Mouse (Mus musculus): ENCODE results near the gene Tns1. TPM values are rescaled to one million over a fixed set of nuclear protein-coding genes. Genes with fewer than 3 reads are reported as not detected.

Gene Tns1
- polyA plus RNA-seq, 1 experiment, result 6.5 TPM

DNA sequence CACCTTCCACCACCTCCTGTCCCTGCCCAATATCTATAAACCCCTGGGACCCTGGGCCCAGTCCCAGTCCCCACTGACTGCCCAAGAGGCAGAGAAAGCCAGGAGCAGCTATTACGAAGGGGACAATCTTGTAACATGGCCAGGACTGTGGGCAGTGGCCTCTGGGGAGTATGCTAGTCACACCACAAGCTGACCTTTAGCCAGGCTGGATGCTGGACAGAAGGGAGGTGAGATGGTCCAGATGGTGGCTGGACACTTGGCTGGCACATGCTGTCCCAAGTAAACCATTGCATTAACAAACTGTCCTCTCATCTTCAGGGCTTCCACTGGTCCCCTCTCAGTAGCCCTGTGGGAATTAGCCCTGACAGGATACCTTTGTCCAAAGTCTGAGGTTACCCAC lies 79.8 kb downstream of the Tns1 start:
- Histone ChIP-seq H3K4me3 (ENCODE audit: low read depth, low read length) (no peak overlapping the region), H3K27me3 (ENCODE audit: control insufficient read depth, insufficient read depth, low read length, poor library complexity, severe bottlenecking) (no peaks in the 10 kb centered on the region), H3K36me3 (ENCODE audit: control insufficient read depth, insufficient read depth, low read length, poor library complexity, severe bottlenecking) (no peaks in the 10 kb centered on the region), H3K27ac (ENCODE audit: insufficient read depth, low read length) (no peak overlapping the region), H3K9ac (ENCODE audit: low read depth, poor library complexity, severe bottlenecking) (no peak overlapping the region), H3K9me3 (replicated peaks; ENCODE audit: control insufficient read depth, insufficient read depth, low read length, poor library complexity, severe bottlenecking) (no peaks in the 10 kb centered on the region), H3K4me1 (ENCODE audit: control insufficient read depth, insufficient read depth, low read length) (no peaks in the 10 kb centered on the region)
- no peak for TF ChIP-seq CTCF (IDR thresholded peaks at IDR 0.05; ENCODE audit: low read depth, low read length)
- no peak for TF ChIP-seq EP300 (IDR thresholded peaks at IDR 0.05; ENCODE audit: insufficient read depth, low read depth, low read length)
- no peak for TF ChIP-seq POLR2A (IDR thresholded peaks at IDR 0.05; ENCODE audit: insufficient read depth, low read length)

- Histone ChIP-seq H3K27ac (ENCODE audit: insufficient read depth, low read length) (no peak overlapping the region), H3K4me1 (ENCODE audit: control insufficient read depth, insufficient read depth, low read length) (no peaks in the 10 kb centered on the region), H3K4me3 (ENCODE audit: low read depth, low read length) (no peak overlapping the region), H3K27me3 (ENCODE audit: control insufficient read depth, insufficient read depth, low read length, poor library complexity, severe bottlenecking) (no peaks in the 10 kb centered on the region), H3K9ac (ENCODE audit: low read depth, poor library complexity, severe bottlenecking) (no peak overlapping the region), H3K36me3 (ENCODE audit: control insufficient read depth, insufficient read depth, low read length, poor library complexity, severe bottlenecking) (no peaks in the 10 kb centered on the region), H3K9me3 (replicated peaks; ENCODE audit: control insufficient read depth, insufficient read depth, low read length, poor library complexity, severe bottlenecking) (no peaks in the 10 kb centered on the region)
- TF ChIP-seq CTCF (IDR thresholded peaks at IDR 0.05; ENCODE audit: low read depth, low read length) (no peak), EP300 (IDR thresholded peaks at IDR 0.05; ENCODE audit: insufficient read depth, low read depth, low read length) (no peak), POLR2A (IDR thresholded peaks at IDR 0.05; ENCODE audit: insufficient read depth, low read length) (no peak)
Observed at GRCm38 (mm10) chr1:74043584-74044105, 80.6 kb downstream of the Tns1 start.

- H3K27ac ChIP-seq (ENCODE audit: insufficient read depth, low read length), result no peak overlapping the region
- H3K9ac ChIP-seq (ENCODE audit: low read depth, poor library complexity, severe bottlenecking), result no peak overlapping the region
Observed at GRCm38 (mm10) chr1:74042711-74043467, 81.4 kb downstream of the Tns1 start.

GRCm38 (mm10) chr1:74041692-74042091 lies 82.6 kb downstream of the Tns1 start:
- Histone ChIP-seq H3K36me3 (ENCODE audit: control insufficient read depth, insufficient read depth, low read length, poor library complexity, severe bottlenecking) (no peaks in the 10 kb centered on the region), H3K27me3 (ENCODE audit: control insufficient read depth, insufficient read depth, low read length, poor library complexity, severe bottlenecking) (no peaks in the 10 kb centered on the region), H3K9ac (ENCODE audit: low read depth, poor library complexity, severe bottlenecking) (no peak overlapping the region), H3K27ac (ENCODE audit: insufficient read depth, low read length) (no peak overlapping the region), H3K4me1 (ENCODE audit: control insufficient read depth, insufficient read depth, low read length) (no peaks in the 10 kb centered on the region), H3K9me3 (replicated peaks; ENCODE audit: control insufficient read depth, insufficient read depth, low read length, poor library complexity, severe bottlenecking) (no peaks in the 10 kb centered on the region), H3K4me3 (ENCODE audit: low read depth, low read length) (no peak overlapping the region)
- TF ChIP-seq POLR2A (IDR thresholded peaks at IDR 0.05; ENCODE audit: insufficient read depth, low read length) (no peak), CTCF (IDR thresholded peaks at IDR 0.05; ENCODE audit: low read depth, low read length) (no peak), EP300 (IDR thresholded peaks at IDR 0.05; ENCODE audit: insufficient read depth, low read depth, low read length) (no peak)

More at GRCm38 (mm10) chr1:74042711-74043467, 81.4 kb downstream of the Tns1 start:
- Histone ChIP-seq H3K27me3 (ENCODE audit: control insufficient read depth, insufficient read depth, low read length, poor library complexity, severe bottlenecking) (no peaks in the 10 kb centered on the region), H3K4me3 (ENCODE audit: low read depth, low read length) (no peak overlapping the region), H3K4me1 (ENCODE audit: control insufficient read depth, insufficient read depth, low read length) (no peaks in the 10 kb centered on the region), H3K9me3 (replicated peaks; ENCODE audit: control insufficient read depth, insufficient read depth, low read length, poor library complexity, severe bottlenecking) (no peaks in the 10 kb centered on the region), H3K36me3 (ENCODE audit: control insufficient read depth, insufficient read depth, low read length, poor library complexity, severe bottlenecking) (no peaks in the 10 kb centered on the region)
- TF ChIP-seq CTCF (IDR thresholded peaks at IDR 0.05; ENCODE audit: low read depth, low read length) (no peak), POLR2A (IDR thresholded peaks at IDR 0.05; ENCODE audit: insufficient read depth, low read length) (no peak), EP300 (IDR thresholded peaks at IDR 0.05; ENCODE audit: insufficient read depth, low read depth, low read length) (no peak)

GRCm38 (mm10) chr1:74041178-74041577 lies 83.1 kb downstream of the Tns1 start:
- Histone ChIP-seq H3K27ac (ENCODE audit: insufficient read depth, low read length) (no peak overlapping the region), H3K9ac (ENCODE audit: low read depth, poor library complexity, severe bottlenecking) (no peak overlapping the region), H3K36me3 (ENCODE audit: control insufficient read depth, insufficient read depth, low read length, poor library complexity, severe bottlenecking) (no peaks in the 10 kb centered on the region), H3K9me3 (replicated peaks; ENCODE audit: control insufficient read depth, insufficient read depth, low read length, poor library complexity, severe bottlenecking) (no peaks in the 10 kb centered on the region), H3K27me3 (ENCODE audit: control insufficient read depth, insufficient read depth, low read length, poor library complexity, severe bottlenecking) (no peaks in the 10 kb centered on the region), H3K4me1 (ENCODE audit: control insufficient read depth, insufficient read depth, low read length) (no peaks in the 10 kb centered on the region), H3K4me3 (ENCODE audit: low read depth, low read length) (no peak overlapping the region)
- TF ChIP-seq EP300 (IDR thresholded peaks at IDR 0.05; ENCODE audit: insufficient read depth, low read depth, low read length), result no peak
- TF ChIP-seq CTCF (IDR thresholded peaks at IDR 0.05; ENCODE audit: low read depth, low read length), result no peak

Data from ES-Bruce4 (cell line).